Mouse (Mus musculus): ENCODE measurements at regions not wholly inside any gene's neighbourhood (a gene's known extent, or its start where the extent isn't known, plus 50 kb on each side); places are given as distances from the start of the nearest gene placed in this dataset.

DNA sequence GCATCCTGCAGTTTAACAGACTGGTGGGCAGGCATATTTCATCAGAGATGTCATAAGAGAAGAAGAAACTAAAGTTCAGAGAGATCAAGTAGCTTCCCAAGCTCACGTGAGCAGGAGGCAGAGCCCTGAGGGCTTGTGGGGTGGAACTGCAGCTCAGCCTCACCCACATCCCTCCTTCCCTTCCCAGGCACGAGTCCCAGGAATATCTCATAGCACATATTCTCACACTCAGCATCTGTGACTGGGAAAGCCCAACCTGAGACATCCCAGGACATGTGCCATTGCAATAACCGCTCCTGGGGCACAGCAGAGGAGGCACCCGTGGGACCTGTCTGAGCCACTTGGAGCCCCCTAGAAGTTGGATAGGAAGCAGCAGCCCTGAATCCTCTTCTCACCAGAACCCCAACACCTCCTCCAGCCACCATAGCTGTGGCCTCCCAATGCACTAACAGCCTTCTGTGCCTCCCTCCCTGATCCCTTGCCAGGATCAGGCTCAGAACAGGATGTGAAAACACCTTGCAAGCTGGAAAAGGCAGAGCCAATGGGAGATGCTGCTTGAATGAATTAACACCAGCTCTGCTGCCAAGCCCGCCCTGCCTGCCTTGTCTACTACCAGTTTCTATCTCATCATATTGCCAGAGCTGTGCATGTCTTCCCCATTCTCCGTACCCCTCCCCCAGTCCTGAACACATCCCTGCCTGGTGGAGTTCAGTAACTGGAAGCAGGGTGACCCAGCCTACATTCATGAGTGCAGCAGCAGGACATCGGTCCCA lies 107.4 kb downstream of the Aipl1 start:
- no peak for TF ChIP-seq CTCF (IDR thresholded peaks at IDR 0.05; ENCODE audit: low read depth, low read length)
- TF ChIP-seq TAL1 (conservative IDR thresholded peaks at IDR 0.05; ENCODE audit: low read depth, low read length) = no peak
- TF ChIP-seq POLR2AphosphoS5 (IDR thresholded peaks at IDR 0.05; ENCODE audit: insufficient replicate concordance, low read depth, low read length) = no peak

Data from G1E (cell line).